Mouse (Mus musculus) kidney, postnatal 0 days (tissue): ENCODE results near the gene Psmd11. TPM values are rescaled to one million over a fixed set of nuclear protein-coding genes. Genes with fewer than 3 reads are reported as not detected.
"Not testable (repeated sequence)": the region's sequence is repeated elsewhere in the genome, so short reads cannot be mapped to it uniquely, and the experiment has no call there.

Experiments used
- ATAC-seq: fragments of 200-750 bp; cut with Nextera tagmentation; replicated peaks from 2 replicates; pipeline ENCODE4 v1.8.0; 2017; ENCODE audit warnings: low read depth, moderate number of reproducible peaks, moderate TSS enrichment, moderate library complexity; ENCODE audit not compliant: low FRiP score
- DNase-seq: peaks from one replicate; pipeline ENCODE4 v3.0.0-alpha.2; 2016; ENCODE audit warnings: low spot score
- H3K27ac ChIP-seq: fragments of 300-500 bp; sonication (generic); 2 replicates; pipeline ENCODE4 v1.5.1; 2014; ENCODE audit warnings: mild to moderate bottlenecking
- H3K27me3 ChIP-seq: fragments of 300-500 bp; sonication (generic); 2 replicates; pipeline ENCODE4 v1.6.1; 2014; ENCODE audit warnings: low read length, mixed read lengths; ENCODE audit not compliant: insufficient read depth
- H3K36me3 ChIP-seq: fragments of 300-500 bp; sonication (generic); 2 replicates; pipeline ENCODE4 v1.6.1; 2014; ENCODE audit warnings: low read length, mixed read lengths; ENCODE audit not compliant: insufficient read depth
- H3K4me1 ChIP-seq: fragments of 300-500 bp; sonication (generic); replicated peaks from 2 replicates; pipeline ENCODE4 v1.6.1; 2014; ENCODE audit warnings: antibody characterized with exemption, low read length, mixed read lengths; ENCODE audit not compliant: insufficient read depth
- H3K4me2 ChIP-seq: fragments of 300-500 bp; sonication (generic); 2 replicates; pipeline ENCODE4 v1.6.1; 2014; ENCODE audit warnings: mild to moderate bottlenecking, low read length, moderate library complexity, mixed read lengths
- H3K4me3 ChIP-seq: fragments of 300-500 bp; sonication (generic); replicated peaks from 2 replicates; pipeline ENCODE4 v1.5.1; 2014; ENCODE audit warnings: low read depth, low read length
- H3K9ac ChIP-seq: fragments of 300-500 bp; sonication (generic); 2 replicates; pipeline ENCODE4 v1.6.1; 2014; ENCODE audit warnings: low read depth, low read length
- H3K9me3 ChIP-seq: fragments of 300-500 bp; sonication (generic); replicated peaks from 2 replicates; pipeline ENCODE4 v1.6.1; 2016; ENCODE audit warnings: low read length, inconsistent platforms, mixed read lengths
- CTCF ChIP-seq: IDR thresholded peaks from 2 replicates; pipeline ENCODE4 v1.5.1; 2016; ENCODE audit warnings: antibody characterized with exemption, low read depth, mild to moderate bottlenecking, moderate library complexity
- WGBS: fragments of 180-500 bp; shearing (Covaris S2); extraction: QIAGEN DNeasy Blood & Tissue Kit; methylation state at CpG from one replicate; pipeline ENCODE4 v1.1.7; 2014; 5-methylcytosine and 5-hydroxymethylcytosine counted together
- polyA plus RNA-seq: library from polyadenylated mRNA; unstranded; fragments of >200 nt; fragmentation: Nextera tagmentation; extraction: Ambion mirVana; gene quantifications from 2 replicates; pipeline ENCODE4 v1.2.1, GENCODE M21; 2015

Psmd11 gene
- polyA plus RNA-seq, 1 experiment from 2014 or later, result 249 TPM

DNA sequence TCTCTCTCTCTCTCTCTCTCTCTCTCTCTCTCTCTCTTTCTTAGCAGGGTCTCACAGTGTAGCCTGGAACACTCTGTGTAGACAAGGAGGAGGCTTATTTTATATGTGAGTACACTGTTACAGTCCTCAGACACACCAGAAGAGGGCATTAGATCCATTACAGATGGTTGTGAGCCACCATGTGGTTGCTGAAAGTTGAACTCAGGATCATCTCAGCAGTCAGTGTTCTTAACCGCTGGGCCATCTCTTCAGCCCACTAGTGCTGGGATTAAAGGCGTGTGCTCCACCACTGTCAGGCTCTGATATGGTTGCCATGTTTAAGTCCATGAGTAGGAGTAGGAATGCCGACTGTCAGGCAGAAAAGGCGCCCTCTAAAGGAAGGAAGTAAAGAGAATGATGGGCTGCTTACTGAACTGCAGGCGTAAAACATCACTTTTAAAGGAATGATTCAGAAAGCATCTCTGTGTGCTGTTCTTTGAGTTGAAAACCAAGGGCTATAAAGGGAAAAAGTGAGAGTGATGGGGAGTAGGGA lies 3.1 kb upstream of the Psmd11 start:
- Histone ChIP-seq H3K4me3 (no peak overlapping the region), H3K4me2 (no peak overlapping the region), H3K36me3 (no peaks in the 10 kb centered on the region), H3K27ac (no peak overlapping the region), H3K9me3 (no peaks in the 10 kb centered on the region), H3K9ac (no peak overlapping the region), H3K27me3 (no peaks in the 10 kb centered on the region), H3K4me1 (no peaks in the 10 kb centered on the region)
- no peak for TF ChIP-seq CTCF
- DNase-seq, result no peak
- WGBS, result 65% methylated on average over 5 of the region's 5 CpGs
- ATAC-seq, result no peak

DNA sequence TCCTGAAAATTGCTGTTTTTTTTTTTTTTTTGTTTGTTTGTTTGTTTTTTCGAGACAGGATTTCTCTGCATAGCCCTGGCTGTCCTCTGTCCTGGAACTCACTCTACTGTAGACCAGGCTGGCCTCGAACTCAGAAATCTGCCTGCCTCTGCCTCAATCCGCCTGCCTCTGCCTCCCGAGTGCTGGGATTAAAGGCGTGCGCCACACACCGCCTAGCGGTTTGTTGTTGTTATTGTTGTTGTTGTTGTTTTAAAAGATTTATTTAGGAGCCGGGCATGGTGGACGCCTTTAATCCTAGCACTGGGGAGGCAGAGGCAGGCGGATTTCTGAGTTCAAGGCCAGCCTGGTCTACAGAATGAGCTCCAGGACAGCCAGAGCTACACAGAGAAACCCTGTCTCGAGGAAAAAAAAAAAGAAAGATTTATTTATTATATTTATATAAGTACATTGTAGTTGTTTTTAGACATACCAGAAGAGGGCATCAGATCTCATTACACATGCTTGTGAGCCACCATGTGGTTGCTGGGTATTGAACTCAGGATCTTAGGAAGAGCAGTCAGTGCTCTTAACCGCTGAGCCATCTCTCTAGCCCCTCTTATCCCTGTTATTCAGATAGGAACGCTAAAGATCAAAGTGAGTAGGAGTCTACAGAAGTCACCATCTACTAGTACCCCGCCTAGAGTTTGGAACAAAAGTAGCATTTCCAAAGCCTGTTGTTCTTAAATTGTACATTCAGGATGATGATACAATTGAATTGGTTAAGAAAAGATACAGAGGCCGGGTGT lies 2.2 kb upstream of the Psmd11 start:
- not testable (repeated sequence) for ATAC-seq, H3K27me3 ChIP-seq, H3K9me3 ChIP-seq, H3K9ac ChIP-seq, H3K4me3 ChIP-seq, H3K4me1 ChIP-seq, H3K4me2 ChIP-seq, H3K27ac ChIP-seq, H3K36me3 ChIP-seq, DNase-seq
- WGBS, result 79% methylated on average over 16 of the region's 16 CpGs

DNA sequence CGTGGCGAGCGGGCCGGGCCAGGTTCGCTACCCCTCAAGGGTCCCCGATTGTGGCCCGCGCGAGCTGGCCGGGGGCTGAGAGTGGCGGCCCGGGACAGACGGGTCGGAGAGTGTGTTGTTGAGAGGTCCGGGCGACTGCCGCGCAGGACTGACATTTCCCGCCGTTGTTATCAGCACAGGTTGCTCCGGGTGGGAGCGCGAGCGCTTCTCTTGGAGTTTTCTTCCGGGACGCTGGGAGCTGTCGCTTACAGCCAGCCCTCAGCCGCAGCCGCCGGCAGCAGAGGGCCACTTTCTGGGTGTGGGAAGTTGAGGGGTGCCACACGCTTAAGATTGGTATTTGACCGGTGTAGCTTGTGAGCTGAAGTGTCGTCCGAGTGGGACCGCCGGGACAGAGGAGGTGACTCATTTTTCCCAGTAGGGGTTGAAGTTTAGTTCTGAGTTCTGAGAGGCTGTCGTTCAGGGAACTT lies 627 bp downstream of the Psmd11 start:
- DNase-seq (peak; percentile 37), ATAC-seq (no peak)
- TF ChIP-seq CTCF, result no peak
- peaks cover 8% of the 10 kb centered on the region for H3K36me3 ChIP-seq
- H3K4me2 ChIP-seq, result peak overlapping the region; percentile 81
- H3K4me3 ChIP-seq, result peak overlapping the region; percentile 100
- peak overlapping the region; percentile 97 for H3K9ac ChIP-seq
- H3K27ac ChIP-seq, result peak overlapping the region; percentile 88
- WGBS, result under 1% methylated on average over 37 of the region's 37 CpGs
- no peaks in the 10 kb centered on the region for H3K4me1 ChIP-seq
- no peaks in the 10 kb centered on the region for H3K27me3 ChIP-seq
- no peaks in the 10 kb centered on the region for H3K9me3 ChIP-seq

DNA sequence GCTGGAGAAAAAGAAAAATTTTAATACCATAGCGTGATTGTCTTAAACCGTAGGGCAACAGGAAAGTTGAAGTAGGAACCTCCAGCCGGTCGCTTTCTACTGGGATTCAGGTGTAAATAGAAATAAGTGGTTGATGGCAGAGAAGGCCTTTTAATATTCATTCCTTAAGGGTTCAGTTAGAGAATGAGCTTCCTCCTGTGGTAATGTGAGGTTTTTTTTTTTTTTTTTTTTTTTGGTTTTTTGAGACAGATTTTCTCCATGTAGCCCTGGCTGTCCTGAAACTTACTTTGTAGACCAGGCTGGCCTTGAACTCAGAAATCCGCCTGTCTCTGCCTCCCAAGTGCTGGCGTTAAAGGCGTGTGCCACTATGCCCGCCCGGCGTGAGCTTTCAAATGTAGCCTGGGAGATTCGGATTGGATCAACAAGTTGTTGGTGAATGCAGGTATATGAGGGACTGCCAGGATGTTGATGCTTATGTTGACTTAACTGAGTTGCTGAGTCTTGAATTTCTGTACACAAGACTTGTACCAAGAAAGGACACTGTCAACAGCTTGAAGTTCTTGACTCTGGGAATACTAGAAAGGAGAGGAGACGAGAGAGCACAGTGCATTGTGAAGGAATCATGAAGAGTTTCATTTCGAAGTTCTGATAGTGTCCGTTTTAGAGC lies 1.2 kb downstream of the Psmd11 start:
- Histone ChIP-seq H3K36me3 (peaks cover 10% of the 10 kb centered on the region), H3K9ac (peak overlapping the region; percentile 97), H3K9me3 (no peaks in the 10 kb centered on the region), H3K4me1 (no peaks in the 10 kb centered on the region), H3K4me2 (peak overlapping the region; percentile 81), H3K4me3 (peak overlapping the region; percentile 100), H3K27ac (peak overlapping the region; percentile 88; the same call in 1 of the 2 replicates), H3K27me3 (no peaks in the 10 kb centered on the region)
- DNase-seq (no peak), ATAC-seq (no peak)
- no peak for TF ChIP-seq CTCF
- WGBS, result 54% methylated on average over 14 of the region's 14 CpGs

DNA sequence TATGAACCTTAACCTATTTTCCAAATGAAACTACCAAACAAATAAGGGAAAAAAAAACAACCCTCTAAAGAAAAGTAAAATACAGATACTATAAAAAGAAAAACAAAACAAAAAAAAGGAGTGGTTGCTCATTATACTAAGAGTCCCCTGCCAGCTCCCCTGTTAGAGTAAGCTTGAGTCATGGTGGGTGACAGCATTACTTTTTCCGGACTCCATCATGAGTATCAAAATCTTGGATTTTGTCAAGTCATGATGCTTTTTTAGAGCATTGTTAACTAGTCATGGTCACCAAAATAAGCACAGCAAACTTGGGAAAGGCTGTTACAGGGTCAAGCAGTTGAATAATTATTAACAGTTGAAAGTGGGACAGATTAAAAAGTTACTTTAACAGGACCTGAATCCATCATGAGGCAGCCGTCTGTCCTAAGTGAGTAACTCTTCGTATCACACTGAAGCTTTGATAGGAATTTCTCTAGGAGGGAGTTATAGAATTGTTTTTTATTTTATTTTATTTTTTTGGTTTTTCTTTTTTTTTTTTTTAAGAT lies 2.0 kb downstream of the Psmd11 start:
- no peak for DNase-seq
- Histone ChIP-seq H3K4me1 (no peaks in the 10 kb centered on the region), H3K27ac (no peak overlapping the region), H3K9ac (no peak overlapping the region), H3K4me3 (no peak overlapping the region), H3K36me3 (peaks cover 11% of the 10 kb centered on the region), H3K27me3 (no peaks in the 10 kb centered on the region), H3K4me2 (no peak overlapping the region), H3K9me3 (no peaks in the 10 kb centered on the region)
- WGBS, result 70% methylated on average over 3 of the region's 3 CpGs
- ATAC-seq, result no peak
- no peak for TF ChIP-seq CTCF

DNA sequence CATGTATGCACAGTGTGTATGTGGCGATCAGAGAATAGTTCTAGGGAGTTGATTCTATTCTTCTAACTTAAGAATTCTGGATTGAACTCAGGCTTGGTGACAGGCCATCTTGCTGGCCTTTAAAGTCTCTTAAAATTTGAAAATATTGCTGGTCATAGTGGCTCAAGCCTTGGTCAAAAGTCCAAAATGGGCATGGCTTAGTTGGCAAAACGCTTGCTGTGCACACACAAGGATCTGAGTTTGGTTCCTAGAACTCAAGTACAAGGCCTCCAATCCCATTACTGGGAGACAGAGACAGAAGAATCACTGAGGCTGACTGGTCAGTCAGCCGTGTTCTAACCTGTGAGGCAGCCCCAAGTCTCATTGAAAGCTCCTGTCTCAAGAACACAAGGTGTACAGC lies 18.5 kb downstream of the Psmd11 start:
- Histone ChIP-seq H3K4me2 (no peak overlapping the region), H3K9ac (no peak overlapping the region), H3K36me3 (peaks cover 16% of the 10 kb centered on the region), H3K4me1 (no peaks in the 10 kb centered on the region), H3K9me3 (no peaks in the 10 kb centered on the region), H3K27me3 (no peaks in the 10 kb centered on the region), H3K4me3 (no peak overlapping the region), H3K27ac (no peak overlapping the region)
- DNase-seq (no peak), ATAC-seq (no peak)
- TF ChIP-seq CTCF, result no peak
- WGBS, result 92% methylated on average over 3 of the region's 3 CpGs
